Mouse (Mus musculus): ENCODE data around the gene Idh2. TPM values are rescaled to one million over a fixed set of nuclear protein-coding genes. Genes with fewer than 3 reads are reported as not detected.

Gene Idh2
- polyA plus RNA-seq, 1 experiment from 2014 or later, result 338 TPM

- Histone ChIP-seq H3K4me3 (ENCODE audit: low read depth, low read length) (no peak overlapping the region), H3K4me2 (ENCODE audit: low read length) (no peak overlapping the region), H3K9ac (ENCODE audit: low read length) (no peak overlapping the region), H3K4me1 (ENCODE audit: control insufficient read depth, insufficient read depth, low read length) (peaks cover 30% of the 10 kb centered on the region), H3K27ac (ENCODE audit: low read depth, low read length) (no peak overlapping the region), H3K9me3 (replicated peaks; ENCODE audit: control insufficient read depth, low read length) (no peaks in the 10 kb centered on the region), H3K36me3 (ENCODE audit: control insufficient read depth, insufficient read depth, low read length) (no peaks in the 10 kb centered on the region), H3K27me3 (replicated peaks; ENCODE audit: control insufficient read depth, insufficient read depth, low read length) (no peaks in the 10 kb centered on the region)
- DNase-seq (ENCODE audit: low spot score), result no peak
- WGBS, result 84% methylated on average over 10 of the region's 10 CpGs
- no peak for ATAC-seq
These were observed 55.0 kb downstream of the Idh2 start for GRCm38 (mm10) chr7:80060012-80060778.

GRCm38 (mm10) chr7:80059064-80059838 lies 55.9 kb downstream of the Idh2 start:
- Histone ChIP-seq H3K4me1 (ENCODE audit: control insufficient read depth, insufficient read depth, low read length) (peaks cover 28% of the 10 kb centered on the region), H3K4me2 (ENCODE audit: low read length) (no peak overlapping the region), H3K9ac (ENCODE audit: low read length) (no peak overlapping the region), H3K27ac (ENCODE audit: low read depth, low read length) (no peak overlapping the region), H3K9me3 (replicated peaks; ENCODE audit: control insufficient read depth, low read length) (no peaks in the 10 kb centered on the region), H3K27me3 (replicated peaks; ENCODE audit: control insufficient read depth, insufficient read depth, low read length) (no peaks in the 10 kb centered on the region), H3K4me3 (ENCODE audit: low read depth, low read length) (no peak overlapping the region), H3K36me3 (ENCODE audit: control insufficient read depth, insufficient read depth, low read length) (no peaks in the 10 kb centered on the region)
- ATAC-seq (no peak), DNase-seq (ENCODE audit: low spot score) (no peak)
- 85% methylated on average over 13 of the region's 13 CpGs for WGBS

- Histone ChIP-seq H3K36me3 (ENCODE audit: control insufficient read depth, insufficient read depth, low read length) (no peaks in the 10 kb centered on the region), H3K27me3 (replicated peaks; ENCODE audit: control insufficient read depth, insufficient read depth, low read length) (no peaks in the 10 kb centered on the region), H3K4me2 (ENCODE audit: low read length) (no peak overlapping the region), H3K4me1 (ENCODE audit: control insufficient read depth, insufficient read depth, low read length) (peaks cover 24% of the 10 kb centered on the region), H3K9me3 (replicated peaks; ENCODE audit: control insufficient read depth, low read length) (no peaks in the 10 kb centered on the region), H3K27ac (ENCODE audit: low read depth, low read length) (no peak overlapping the region), H3K4me3 (ENCODE audit: low read depth, low read length) (no peak overlapping the region), H3K9ac (ENCODE audit: low read length) (no peak overlapping the region)
- 79% methylated on average over 4 of the region's 4 CpGs for WGBS
- DNase-seq (ENCODE audit: low spot score) (no peak), ATAC-seq (no peak)
These were observed 56.7 kb downstream of the Idh2 start for GRCm38 (mm10) chr7:80058405-80059063.

GRCm38 (mm10) chr7:80057781-80058180 lies 57.4 kb downstream of the Idh2 start:
- H3K4me3 ChIP-seq (ENCODE audit: low read depth, low read length), result no peak overlapping the region
- no peak overlapping the region; the same call in 1 of the 2 replicates for H3K4me2 ChIP-seq (ENCODE audit: low read length)
- no peaks in the 10 kb centered on the region for H3K27me3 ChIP-seq (replicated peaks; ENCODE audit: control insufficient read depth, insufficient read depth, low read length)
- peaks cover 19% of the 10 kb centered on the region for H3K4me1 ChIP-seq (ENCODE audit: control insufficient read depth, insufficient read depth, low read length)
- peak overlapping the region; percentile 65; the same call in 1 of the 2 replicates for H3K27ac ChIP-seq (ENCODE audit: low read depth, low read length)
- H3K9ac ChIP-seq (ENCODE audit: low read length), result no peak overlapping the region
- H3K36me3 ChIP-seq (ENCODE audit: control insufficient read depth, insufficient read depth, low read length), result no peaks in the 10 kb centered on the region
- WGBS, result 25% methylated on average over 14 of the region's 14 CpGs
- no peaks in the 10 kb centered on the region for H3K9me3 ChIP-seq (replicated peaks; ENCODE audit: control insufficient read depth, low read length)
- ATAC-seq (no peak), DNase-seq (ENCODE audit: low spot score) (no peak)

- H3K36me3 ChIP-seq (ENCODE audit: control insufficient read depth, insufficient read depth, low read length), result no peaks in the 10 kb centered on the region
- DNase-seq (ENCODE audit: low spot score) (no peak), ATAC-seq (no peak)
- no peak overlapping the region for H3K4me3 ChIP-seq (ENCODE audit: low read depth, low read length)
- H3K27ac ChIP-seq (ENCODE audit: low read depth, low read length), result peak overlapping the region; percentile 65; the same call in 1 of the 2 replicates
- H3K4me2 ChIP-seq (ENCODE audit: low read length), result no peak overlapping the region; the same call in 1 of the 2 replicates
- H3K9ac ChIP-seq (ENCODE audit: low read length), result no peak overlapping the region
- no peaks in the 10 kb centered on the region for H3K27me3 ChIP-seq (replicated peaks; ENCODE audit: control insufficient read depth, insufficient read depth, low read length)
- 79% methylated on average over 4 of the region's 4 CpGs for WGBS
- peaks cover 22% of the 10 kb centered on the region for H3K4me1 ChIP-seq (ENCODE audit: control insufficient read depth, insufficient read depth, low read length)
- H3K9me3 ChIP-seq (replicated peaks; ENCODE audit: control insufficient read depth, low read length), result no peaks in the 10 kb centered on the region
These were observed 58.0 kb downstream of the Idh2 start for GRCm38 (mm10) chr7:80057002-80057691.

- Histone ChIP-seq H3K4me1 (ENCODE audit: control insufficient read depth, insufficient read depth, low read length) (peaks cover 28% of the 10 kb centered on the region), H3K9ac (ENCODE audit: low read length) (no peak overlapping the region), H3K4me3 (ENCODE audit: low read depth, low read length) (no peak overlapping the region), H3K27me3 (replicated peaks; ENCODE audit: control insufficient read depth, insufficient read depth, low read length) (no peaks in the 10 kb centered on the region), H3K36me3 (ENCODE audit: control insufficient read depth, insufficient read depth, low read length) (no peaks in the 10 kb centered on the region), H3K9me3 (replicated peaks; ENCODE audit: control insufficient read depth, low read length) (no peaks in the 10 kb centered on the region), H3K4me2 (ENCODE audit: low read length) (no peak overlapping the region), H3K27ac (ENCODE audit: low read depth, low read length) (no peak overlapping the region)
- DNase-seq (ENCODE audit: low spot score) (no peak), ATAC-seq (no peak)
- WGBS, result 87% methylated on average over 12 of the region's 12 CpGs
These were observed 59.4 kb downstream of the Idh2 start for GRCm38 (mm10) chr7:80055781-80056180.

- H3K9me3 ChIP-seq (replicated peaks; ENCODE audit: control insufficient read depth, low read length), result no peaks in the 10 kb centered on the region
- no peak overlapping the region for H3K4me2 ChIP-seq (ENCODE audit: low read length)
- no peaks in the 10 kb centered on the region for H3K36me3 ChIP-seq (ENCODE audit: control insufficient read depth, insufficient read depth, low read length)
- H3K27me3 ChIP-seq (replicated peaks; ENCODE audit: control insufficient read depth, insufficient read depth, low read length), result no peaks in the 10 kb centered on the region
- H3K27ac ChIP-seq (ENCODE audit: low read depth, low read length), result no peak overlapping the region
- H3K9ac ChIP-seq (ENCODE audit: low read length), result no peak overlapping the region
- no peak for ATAC-seq
- H3K4me3 ChIP-seq (ENCODE audit: low read depth, low read length), result no peak overlapping the region
- 93% methylated on average over 9 of the region's 9 CpGs for WGBS
- no peak for DNase-seq (ENCODE audit: low spot score)
- H3K4me1 ChIP-seq (ENCODE audit: control insufficient read depth, insufficient read depth, low read length), result peaks cover 30% of the 10 kb centered on the region
These were observed 62.0 kb downstream of the Idh2 start for GRCm38 (mm10) chr7:80053147-80053546.

GRCm38 (mm10) chr7:80052261-80052660 lies 62.9 kb downstream of the Idh2 start:
- DNase-seq (ENCODE audit: low spot score), result peak; percentile 65
- H3K4me1 ChIP-seq (ENCODE audit: control insufficient read depth, insufficient read depth, low read length), result peaks cover 28% of the 10 kb centered on the region

More at GRCm38 (mm10) chr7:80052261-80052660, 62.9 kb downstream of the Idh2 start:
- H3K9ac ChIP-seq (ENCODE audit: low read length), result no peak overlapping the region
- no peaks in the 10 kb centered on the region for H3K27me3 ChIP-seq (replicated peaks; ENCODE audit: control insufficient read depth, insufficient read depth, low read length)
- no peak overlapping the region for H3K4me3 ChIP-seq (ENCODE audit: low read depth, low read length)
- H3K9me3 ChIP-seq (replicated peaks; ENCODE audit: control insufficient read depth, low read length), result no peaks in the 10 kb centered on the region
- H3K36me3 ChIP-seq (ENCODE audit: control insufficient read depth, insufficient read depth, low read length), result no peaks in the 10 kb centered on the region
- H3K4me2 ChIP-seq (ENCODE audit: low read length), result no peak overlapping the region
- WGBS, result 33% methylated on average over 11 of the region's 11 CpGs
- H3K27ac ChIP-seq (ENCODE audit: low read depth, low read length), result no peak overlapping the region
- peak; percentile 30; the same call in 1 of the 2 replicates for ATAC-seq

All from forebrain, embryonic 14.5 days (tissue).